Mouse (Mus musculus): Measurements from ENCODE around the gene Ccer2.

DNA sequence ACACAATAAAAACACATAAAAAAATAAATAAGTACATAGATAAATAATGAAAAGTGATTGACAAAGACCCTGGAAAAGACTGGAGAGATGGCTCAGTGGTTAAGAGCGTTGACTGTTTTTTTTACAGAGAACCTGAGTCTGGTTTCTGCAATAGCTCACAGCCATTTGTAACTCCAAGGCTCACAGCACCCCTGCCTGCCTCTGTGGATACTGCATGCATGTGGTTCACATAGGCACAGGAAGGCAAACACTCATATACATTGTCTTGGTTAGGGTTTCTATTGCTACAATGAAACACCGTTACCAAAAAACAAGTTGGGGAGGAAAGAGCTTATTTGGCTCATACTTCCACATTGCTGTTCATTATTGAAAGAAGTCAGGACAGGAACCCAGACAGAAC, 40.4 kb upstream of the Ccer2 start:
- TF ChIP-seq ZC3H11A (IDR thresholded peaks at IDR 0.05; ENCODE audit: borderline replicate concordance, low read depth, low read length): no peak
- no peak for TF ChIP-seq ZNF384 (IDR thresholded peaks at IDR 0.05; ENCODE audit: low read depth, low read length)
